Mouse (Mus musculus) forelimb bud, embryonic 11.5 days (tissue): ENCODE results near the gene Ablim1.

Source experiments
- DNase-seq: peaks from one replicate; pipeline ENCODE4 v3.0.0-alpha.2; 2012; ENCODE audit warnings: low read depth, low spot score

Gene Ablim1

GRCm38 (mm10) chr19:57343860-57344259 lies 29.1 kb upstream of the Ablim1 start:
- DNase-seq: no peak

- DNase-seq: no peak
Measured at GRCm38 (mm10) chr19:57340900-57341742, 26.4 kb upstream of the Ablim1 start.

GRCm38 (mm10) chr19:57339281-57339864 lies 24.7 kb upstream of the Ablim1 start:
- DNase-seq: no peak

- DNase-seq: no peak
Measured at GRCm38 (mm10) chr19:57335135-57335534, 20.4 kb upstream of the Ablim1 start.

- no peak for DNase-seq
Measured at GRCm38 (mm10) chr19:57333356-57333755, 18.6 kb upstream of the Ablim1 start.

GRCm38 (mm10) chr19:57331237-57331636 lies 16.5 kb upstream of the Ablim1 start:
- no peak for DNase-seq

- DNase-seq: no peak
Measured at GRCm38 (mm10) chr19:57330309-57330708, 15.6 kb upstream of the Ablim1 start.

GRCm38 (mm10) chr19:57328792-57329191 lies 14.1 kb upstream of the Ablim1 start:
- DNase-seq: peak; percentile 43

GRCm38 (mm10) chr19:57328269-57328668 lies 13.6 kb upstream of the Ablim1 start:
- DNase-seq: no peak

GRCm38 (mm10) chr19:57327679-57328078 lies 13.0 kb upstream of the Ablim1 start:
- no peak for DNase-seq

GRCm38 (mm10) chr19:57325748-57326300 lies 11.1 kb upstream of the Ablim1 start:
- DNase-seq: peak; percentile 65

GRCm38 (mm10) chr19:57323087-57323486 lies 8.4 kb upstream of the Ablim1 start:
- no peak for DNase-seq

- DNase-seq: no peak
Measured at GRCm38 (mm10) chr19:57322491-57322890, 7.8 kb upstream of the Ablim1 start.

- DNase-seq: no peak
Measured at GRCm38 (mm10) chr19:57321839-57322238, 7.1 kb upstream of the Ablim1 start.

GRCm38 (mm10) chr19:57320656-57321382 lies 6.1 kb upstream of the Ablim1 start:
- no peak for DNase-seq

GRCm38 (mm10) chr19:57316597-57316996 lies 1.9 kb upstream of the Ablim1 start:
- no peak for DNase-seq

- DNase-seq: no peak
Measured at GRCm38 (mm10) chr19:57315013-57315565, 370 bp upstream of the Ablim1 start.

GRCm38 (mm10) chr19:57313891-57314345 lies 801 bp downstream of the Ablim1 start:
- no peak for DNase-seq

- DNase-seq: no peak
Measured at GRCm38 (mm10) chr19:57313226-57313625, 1.5 kb downstream of the Ablim1 start.

GRCm38 (mm10) chr19:57309980-57310379 lies 4.7 kb downstream of the Ablim1 start:
- no peak for DNase-seq

- DNase-seq: no peak
Measured at GRCm38 (mm10) chr19:57306601-57307000, 8.1 kb downstream of the Ablim1 start.

GRCm38 (mm10) chr19:57305972-57306371 lies 8.7 kb downstream of the Ablim1 start:
- no peak for DNase-seq
